In the genomic region with DNA sequence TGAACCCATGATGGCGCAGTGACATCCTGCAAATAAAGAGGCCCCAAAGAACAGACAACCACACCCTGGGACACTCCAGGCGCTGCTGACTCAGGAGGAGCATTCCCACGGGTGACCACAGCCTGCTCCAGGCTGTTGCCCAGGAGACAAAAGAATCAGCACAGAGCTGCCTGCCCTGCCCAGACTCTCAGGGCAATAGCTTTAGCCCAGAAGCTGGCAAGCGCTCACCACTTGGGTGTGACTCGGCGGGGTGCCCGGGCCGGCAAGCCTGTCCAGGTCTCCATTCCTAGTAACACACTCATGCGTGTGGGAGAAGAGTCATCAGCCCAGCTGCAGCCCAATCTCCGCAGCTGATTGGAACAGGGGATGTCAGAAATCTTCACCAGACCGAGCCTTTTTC, we compare ENCODE assay signal across 9 mouse cellular contexts.
DNase-seq lines count a peak whose midpoint lies in the region; ATAC-seq and TF ChIP-seq lines count a peak whose summit lies in the region.
"Had no signal": no experiment of that assay in that cellular context is flagged by ENCODE, and none has a peak within 500 bp of the region (broad histone marks: within the 10 kb centered on the region; RNA-seq: fewer than 3 reads in every experiment).

No protein-coding gene starts in this region.

- peaks cover 7% of the 10 kb centered on the region for H3K9me3 ChIP-seq in kidney, embryonic 16.5 days (ENCODE audit: low read length)
- H3K9me3 ChIP-seq: liver, embryonic 15.5 days had no signal

- H3K27ac ChIP-seq in kidney, embryonic 16.5 days (ENCODE audit: low read length): no peak overlapping the region
- H3K27ac ChIP-seq: liver, embryonic 15.5 days had no signal

- no peaks in the 10 kb centered on the region for H3K36me3 ChIP-seq in C2C12 (ENCODE audit: control insufficient read depth, insufficient read depth)
- H3K36me3 ChIP-seq in kidney, embryonic 16.5 days (ENCODE audit: insufficient read depth, low read length): no peaks in the 10 kb centered on the region
- H3K36me3 ChIP-seq: liver, embryonic 15.5 days had no signal

- no peak overlapping the region for H3K4me3 ChIP-seq in C2C12 (ENCODE audit: insufficient read depth, poor library complexity, severe bottlenecking)
- H3K4me3 ChIP-seq in kidney, embryonic 16.5 days (ENCODE audit: low read length): no peak overlapping the region
- H3K4me3 ChIP-seq: liver, embryonic 15.5 days had no signal

- no peaks in the 10 kb centered on the region for H3K79me3 ChIP-seq in C2C12 (ENCODE audit: low read depth)

- no peak for TF ChIP-seq CTCF in C2C12 (IDR thresholded peaks at IDR 0.05; ENCODE audit: control insufficient read depth, insufficient read depth, insufficient read length)

- no peaks in the 10 kb centered on the region for H3K4me1 ChIP-seq in kidney, embryonic 16.5 days (ENCODE audit: insufficient read depth, low read length)
- H3K4me1 ChIP-seq: liver, embryonic 15.5 days had no signal

- peak; percentile 84 for DNase-seq in adrenal gland, postnatal 14 days
- peak; percentile 89 for DNase-seq in gastrocnemius, postnatal 25 days
- peak; percentile 87 for DNase-seq in lung, postnatal 14 days
- DNase-seq in right cerebral cortex, postnatal 14 days: peak; percentile 27
- no peak for DNase-seq in yolk sac, embryonic 10.5 days (ENCODE audit: low spot score)

- 69% methylated on average over 11 of the region's 11 CpGs for WGBS in kidney, embryonic 16.5 days

- H3K79me2 ChIP-seq in C2C12 (ENCODE audit: control insufficient read depth, insufficient read depth): no peaks in the 10 kb centered on the region

- H3K27me3 ChIP-seq in C2C12 (ENCODE audit: control insufficient read depth, insufficient read depth, insufficient read length): no peaks in the 10 kb centered on the region
- H3K27me3 ChIP-seq in kidney, embryonic 16.5 days (ENCODE audit: insufficient read depth, low read length): no peaks in the 10 kb centered on the region

- no peak overlapping the region for H3K9ac ChIP-seq in kidney, embryonic 16.5 days (replicated peaks; ENCODE audit: low read length)
- H3K9ac ChIP-seq: liver, embryonic 15.5 days had no signal

- H3ac ChIP-seq in C2C12 (ENCODE audit: control insufficient read depth, insufficient read length, low read depth): no peak overlapping the region

- no peak overlapping the region for H3K4me2 ChIP-seq in kidney, embryonic 16.5 days (replicated peaks; ENCODE audit: low read depth, low read length)
- H3K4me2 ChIP-seq: liver, embryonic 15.5 days had no signal

- 0 out of 2 replicates have a peak, but pooled peaks have one; percentile 23 for ATAC-seq in kidney, embryonic 16.5 days (ENCODE audit: low FRiP score, low TSS enrichment)
- no peak for ATAC-seq in CD4-positive, CD25-positive, alpha-beta regulatory T cell, adult 4 months

TF ChIP-seq in C2C12, 6 proteins besides CTCF, POLR2A, EP300 and RAD21:
- peak; percentile 64 for TF ChIP-seq MYOD1 (IDR thresholded peaks at IDR 0.05; ENCODE audit: control insufficient read depth, insufficient read length, low read depth)
- TF ChIP-seq CEBPB (IDR thresholded peaks at IDR 0.05; ENCODE audit: low read depth): no peak
- no peak for TF ChIP-seq MAX (IDR thresholded peaks at IDR 0.05)
- TF ChIP-seq USF1 (IDR thresholded peaks at IDR 0.05; ENCODE audit: low read depth): no peak
- TF ChIP-seq FOSL1 (IDR thresholded peaks at IDR 0.05; ENCODE audit: insufficient read depth, low read length, poor library complexity, severe bottlenecking): peak; percentile 46
